Mouse (Mus musculus): Measurements from ENCODE around the gene Smbd1. TPM values are rescaled to one million over a fixed set of nuclear protein-coding genes. Genes with fewer than 3 reads are reported as not detected.

The Smbd1 gene
- polyA plus RNA-seq (2012) = not detected in 2 replicates

- no peak for TF ChIP-seq TAL1 (IDR thresholded peaks at IDR 0.05; ENCODE audit: low read length)
- TF ChIP-seq GATA1 (IDR thresholded peaks at IDR 0.05; ENCODE audit: low read length) = no peak
- peaks cover 6% of the 10 kb centered on the region; the same call in 1 of the 2 replicates for H3K27me3 ChIP-seq (ENCODE audit: control insufficient read depth)
- no peaks in the 10 kb centered on the region for H3K9me3 ChIP-seq (ENCODE audit: control insufficient read depth, low read length)
- no peak within 1 kb of the TSS for H3K4me3 ChIP-seq (replicated peaks)
- H3K4me1 ChIP-seq (ENCODE audit: control insufficient read depth) = peaks cover 11% of the 10 kb centered on the region
- no peaks in the 10 kb centered on the region for H3K36me3 ChIP-seq (ENCODE audit: control insufficient read depth)
Observed at GRCm38 (mm10) chr16:32810321-32810720, at the start of gene Smbd1. Smbd1 (minus strand) TSS chr16:32810477.

GRCm38 (mm10) chr16:32858771-32859636 lies 48.7 kb upstream of the Smbd1 start:
- Histone ChIP-seq H3K4me3 (replicated peaks) (no peak overlapping the region), H3K9me3 (ENCODE audit: control insufficient read depth, low read length) (no peaks in the 10 kb centered on the region), H3K4me1 (ENCODE audit: control insufficient read depth) (peaks cover 4% of the 10 kb centered on the region), H3K36me3 (ENCODE audit: control insufficient read depth) (peaks cover 6% of the 10 kb centered on the region), H3K27me3 (ENCODE audit: control insufficient read depth) (no peaks in the 10 kb centered on the region)
- TF ChIP-seq GATA1 (IDR thresholded peaks at IDR 0.05; ENCODE audit: low read length) (no peak), TAL1 (IDR thresholded peaks at IDR 0.05; ENCODE audit: low read length) (no peak)

- H3K4me3 ChIP-seq (replicated peaks) = no peak overlapping the region
- peaks cover 4% of the 10 kb centered on the region for H3K4me1 ChIP-seq (ENCODE audit: control insufficient read depth)
- no peak for TF ChIP-seq GATA1 (IDR thresholded peaks at IDR 0.05; ENCODE audit: low read length)
- TF ChIP-seq TAL1 (IDR thresholded peaks at IDR 0.05; ENCODE audit: low read length) = no peak
- H3K36me3 ChIP-seq (ENCODE audit: control insufficient read depth) = peaks cover 6% of the 10 kb centered on the region
- no peaks in the 10 kb centered on the region for H3K27me3 ChIP-seq (ENCODE audit: control insufficient read depth)
- H3K9me3 ChIP-seq (ENCODE audit: control insufficient read depth, low read length) = no peaks in the 10 kb centered on the region
Observed at GRCm38 (mm10) chr16:32858356-32858755, 48.1 kb upstream of the Smbd1 start.

DNA sequence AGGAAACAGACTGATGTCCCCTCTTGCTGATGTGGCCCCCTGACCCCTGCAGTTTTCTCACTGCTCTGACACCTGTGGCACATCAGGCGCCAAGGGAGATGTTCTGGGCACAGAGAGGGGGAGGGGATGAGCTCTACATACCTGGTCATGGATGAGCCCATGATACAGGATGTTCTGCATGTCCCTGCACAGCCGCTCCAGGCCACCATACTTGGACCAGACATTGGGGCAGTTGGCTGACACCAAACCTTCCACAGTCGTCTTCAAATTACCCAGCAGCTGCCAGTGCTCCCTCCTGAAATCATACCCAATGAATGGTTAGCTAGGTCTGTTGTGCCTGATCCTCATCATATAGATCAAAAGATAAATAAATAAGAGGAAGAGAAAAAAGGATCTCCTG lies 46.5 kb upstream of the Smbd1 start:
- Histone ChIP-seq H3K9me3 (ENCODE audit: control insufficient read depth, low read length) (no peaks in the 10 kb centered on the region), H3K4me3 (replicated peaks) (no peak overlapping the region), H3K27me3 (ENCODE audit: control insufficient read depth) (no peaks in the 10 kb centered on the region), H3K36me3 (ENCODE audit: control insufficient read depth) (peaks cover 8% of the 10 kb centered on the region), H3K4me1 (ENCODE audit: control insufficient read depth) (peaks cover 4% of the 10 kb centered on the region)
- TF ChIP-seq GATA1 (IDR thresholded peaks at IDR 0.05; ENCODE audit: low read length) (no peak), TAL1 (IDR thresholded peaks at IDR 0.05; ENCODE audit: low read length) (no peak)

- peaks cover 4% of the 10 kb centered on the region for H3K4me1 ChIP-seq (ENCODE audit: control insufficient read depth)
- no peak overlapping the region for H3K4me3 ChIP-seq (replicated peaks)
- TF ChIP-seq TAL1 (IDR thresholded peaks at IDR 0.05; ENCODE audit: low read length) = no peak
- no peak for TF ChIP-seq GATA1 (IDR thresholded peaks at IDR 0.05; ENCODE audit: low read length)
- peaks cover 12% of the 10 kb centered on the region for H3K36me3 ChIP-seq (ENCODE audit: control insufficient read depth)
- no peaks in the 10 kb centered on the region for H3K27me3 ChIP-seq (ENCODE audit: control insufficient read depth)
- H3K9me3 ChIP-seq (ENCODE audit: control insufficient read depth, low read length) = no peaks in the 10 kb centered on the region
Observed at GRCm38 (mm10) chr16:32854050-32854571, 43.8 kb upstream of the Smbd1 start.

- TF ChIP-seq TAL1 (IDR thresholded peaks at IDR 0.05; ENCODE audit: low read length) = no peak
- TF ChIP-seq GATA1 (IDR thresholded peaks at IDR 0.05; ENCODE audit: low read length) = no peak
- H3K36me3 ChIP-seq (ENCODE audit: control insufficient read depth) = peaks cover 12% of the 10 kb centered on the region
- no peak overlapping the region for H3K4me3 ChIP-seq (replicated peaks)
Observed at GRCm38 (mm10) chr16:32853492-32854049, 43.3 kb upstream of the Smbd1 start.

GRCm38 (mm10) chr16:32849042-32849830 lies 39.0 kb upstream of the Smbd1 start:
- no peaks in the 10 kb centered on the region for H3K9me3 ChIP-seq (ENCODE audit: control insufficient read depth, low read length)
- peaks cover under 1% of the 10 kb centered on the region for H3K4me1 ChIP-seq (ENCODE audit: control insufficient read depth)
- peaks cover 42% of the 10 kb centered on the region for H3K36me3 ChIP-seq (ENCODE audit: control insufficient read depth)
- TF ChIP-seq TAL1 (IDR thresholded peaks at IDR 0.05; ENCODE audit: low read length) = no peak
- no peak for TF ChIP-seq GATA1 (IDR thresholded peaks at IDR 0.05; ENCODE audit: low read length)
- no peak overlapping the region for H3K4me3 ChIP-seq (replicated peaks)
- H3K27me3 ChIP-seq (ENCODE audit: control insufficient read depth) = no peaks in the 10 kb centered on the region

More at GRCm38 (mm10) chr16:32853492-32854049, 43.3 kb upstream of the Smbd1 start:
- no peaks in the 10 kb centered on the region for H3K27me3 ChIP-seq (ENCODE audit: control insufficient read depth)
- H3K4me1 ChIP-seq (ENCODE audit: control insufficient read depth) = peaks cover 4% of the 10 kb centered on the region
- no peaks in the 10 kb centered on the region for H3K9me3 ChIP-seq (ENCODE audit: control insufficient read depth, low read length)

GRCm38 (mm10) chr16:32847103-32847502 lies 36.8 kb upstream of the Smbd1 start:
- H3K4me1 ChIP-seq (ENCODE audit: control insufficient read depth) = no peaks in the 10 kb centered on the region
- no peaks in the 10 kb centered on the region for H3K9me3 ChIP-seq (ENCODE audit: control insufficient read depth, low read length)
- no peak overlapping the region for H3K4me3 ChIP-seq (replicated peaks)
- no peaks in the 10 kb centered on the region for H3K27me3 ChIP-seq (ENCODE audit: control insufficient read depth)
- H3K36me3 ChIP-seq (ENCODE audit: control insufficient read depth) = peaks cover 50% of the 10 kb centered on the region
- TF ChIP-seq GATA1 (IDR thresholded peaks at IDR 0.05; ENCODE audit: low read length) (no peak), TAL1 (IDR thresholded peaks at IDR 0.05; ENCODE audit: low read length) (no peak)
